Mouse (Mus musculus): ENCODE data around the gene Kif4. TPM values are rescaled to one million over a fixed set of nuclear protein-coding genes. Genes with fewer than 3 reads are reported as not detected.

Kif4 gene
- 21.1 and 22.0 TPM in 2 replicates for polyA plus RNA-seq (2015; fragmentation: Nextera tagmentation; extraction: Ambion mirVana)

- Histone ChIP-seq H3K27ac (replicated peaks) (peak within 1 kb of the TSS; percentile 83), H3K4me1 (peaks cover 9% of the 10 kb centered on the region), H3K4me3 (peak within 1 kb of the TSS; percentile 71), H3K9me3 (no peaks in the 10 kb centered on the region), H3K4me2 (peak within 1 kb of the TSS; percentile 77), H3K9ac (peak within 1 kb of the TSS; percentile 87), H3K36me3 (peaks cover 24% of the 10 kb centered on the region), H3K27me3 (replicated peaks) (0 out of 2 replicates have a peak, but pooled peaks cover 3% of the 10 kb centered on the region)
- 15% methylated on average over 3 of the region's 3 CpGs for WGBS
- ATAC-seq (ENCODE audit: extremely low read depth, insufficient number of reproducible peaks, low FRiP score, low TSS enrichment): no peak
These were observed at the start of gene Kif4 for GRCm38 (mm10) chrX:100625546-100625801. TSS of gene Kif4 (plus strand) at chrX:100625737.

GRCm38 (mm10) chrX:100594791-100595190, 30.7 kb upstream of the Kif4 start, which contains the start of gene P2ry4:
TSS of gene P2ry4 (minus strand) at chrX:100594869.
- H3K9ac ChIP-seq: no peak within 1 kb of the TSS
- no peak within 1 kb of the TSS for H3K4me3 ChIP-seq
- 43% methylated on average over 4 of the region's 4 CpGs for WGBS
- H3K36me3 ChIP-seq: no peaks in the 10 kb centered on the region
- no peak within 1 kb of the TSS for H3K27ac ChIP-seq (replicated peaks)
- no peaks in the 10 kb centered on the region for H3K4me1 ChIP-seq
- no peak for ATAC-seq (ENCODE audit: extremely low read depth, insufficient number of reproducible peaks, low FRiP score, low TSS enrichment)
- no peak within 1 kb of the TSS for H3K4me2 ChIP-seq
- no peaks in the 10 kb centered on the region for H3K9me3 ChIP-seq
- H3K27me3 ChIP-seq (replicated peaks): peaks cover 30% of the 10 kb centered on the region

- H3K27me3 ChIP-seq (replicated peaks): peaks cover 31% of the 10 kb centered on the region
- H3K9ac ChIP-seq: no peak overlapping the region
- ATAC-seq (ENCODE audit: extremely low read depth, insufficient number of reproducible peaks, low FRiP score, low TSS enrichment): no peak
- 22% methylated on average over 5 of the region's 5 CpGs for WGBS
- H3K4me1 ChIP-seq: peaks cover 2% of the 10 kb centered on the region; the same call in 1 of the 2 replicates
- no peak overlapping the region for H3K4me2 ChIP-seq
- H3K27ac ChIP-seq (replicated peaks): no peak overlapping the region
- H3K36me3 ChIP-seq: no peaks in the 10 kb centered on the region
- H3K4me3 ChIP-seq: no peak overlapping the region
- H3K9me3 ChIP-seq: no peaks in the 10 kb centered on the region
These were observed 28.1 kb upstream of the Kif4 start for GRCm38 (mm10) chrX:100597439-100597838.

- ATAC-seq (ENCODE audit: extremely low read depth, insufficient number of reproducible peaks, low FRiP score, low TSS enrichment): no peak
- WGBS: 58% methylated on average over 4 of the region's 4 CpGs
These were observed 25.8 kb upstream of the Kif4 start for GRCm38 (mm10) chrX:100599755-100600154.

GRCm38 (mm10) chrX:100605314-100605713, 20.2 kb upstream of the Kif4 start, which contains the start of gene Arr3:
TSS of gene Arr3 (plus strand) at chrX:100605497.
- no peak for ATAC-seq (ENCODE audit: extremely low read depth, insufficient number of reproducible peaks, low FRiP score, low TSS enrichment)
- H3K4me3 ChIP-seq: no peak within 1 kb of the TSS
- 46% methylated on average over 1 of the region's 1 CpGs for WGBS
- peaks cover 12% of the 10 kb centered on the region; the same call in 1 of the 2 replicates for H3K27me3 ChIP-seq (replicated peaks)
- H3K4me1 ChIP-seq: peaks cover 2% of the 10 kb centered on the region; the same call in 1 of the 2 replicates
- H3K9me3 ChIP-seq: no peaks in the 10 kb centered on the region
- H3K4me2 ChIP-seq: no peak within 1 kb of the TSS
- H3K9ac ChIP-seq: no peak within 1 kb of the TSS
- H3K27ac ChIP-seq (replicated peaks): 0 out of 2 replicates have a peak within 1 kb of the TSS, but pooled peaks have one; percentile 28
- H3K36me3 ChIP-seq: no peaks in the 10 kb centered on the region

More at GRCm38 (mm10) chrX:100599755-100600154, 25.8 kb upstream of the Kif4 start:
- H3K27me3 ChIP-seq (replicated peaks): peaks cover 21% of the 10 kb centered on the region; the same call in 1 of the 2 replicates
- H3K27ac ChIP-seq (replicated peaks): no peak overlapping the region
- no peak overlapping the region for H3K4me2 ChIP-seq
- no peak overlapping the region for H3K4me3 ChIP-seq
- no peaks in the 10 kb centered on the region for H3K36me3 ChIP-seq
- H3K4me1 ChIP-seq: peaks cover 2% of the 10 kb centered on the region; the same call in 1 of the 2 replicates
- H3K9me3 ChIP-seq: no peaks in the 10 kb centered on the region
- H3K9ac ChIP-seq: no peak overlapping the region

GRCm38 (mm10) chrX:100618488-100618887, 7.0 kb upstream of the Kif4 start:
- H3K9me3 ChIP-seq: no peaks in the 10 kb centered on the region
- H3K4me1 ChIP-seq: no peaks in the 10 kb centered on the region
- ATAC-seq (ENCODE audit: extremely low read depth, insufficient number of reproducible peaks, low FRiP score, low TSS enrichment): no peak

GRCm38 (mm10) chrX:100621366-100621765, 4.2 kb upstream of the Kif4 start:
- Histone ChIP-seq H3K4me1 (peaks cover 5% of the 10 kb centered on the region), H3K9ac (no peak overlapping the region), H3K36me3 (peaks cover 24% of the 10 kb centered on the region), H3K27me3 (replicated peaks) (peaks cover 15% of the 10 kb centered on the region; the same call in 1 of the 2 replicates), H3K27ac (replicated peaks) (no peak overlapping the region), H3K4me3 (no peak overlapping the region), H3K4me2 (no peak overlapping the region), H3K9me3 (no peaks in the 10 kb centered on the region)
- WGBS: 78% methylated on average over 2 of the region's 2 CpGs
- no peak for ATAC-seq (ENCODE audit: extremely low read depth, insufficient number of reproducible peaks, low FRiP score, low TSS enrichment)

More at GRCm38 (mm10) chrX:100618488-100618887, 7.0 kb upstream of the Kif4 start:
- WGBS: 41% methylated on average over 3 of the region's 3 CpGs
- Histone ChIP-seq H3K9ac (no peak overlapping the region), H3K36me3 (peaks cover 16% of the 10 kb centered on the region), H3K4me2 (no peak overlapping the region), H3K27ac (replicated peaks) (no peak overlapping the region), H3K27me3 (replicated peaks) (peaks cover 12% of the 10 kb centered on the region; the same call in 1 of the 2 replicates), H3K4me3 (no peak overlapping the region)

GRCm38 (mm10) chrX:100624242-100624641, 1.3 kb upstream of the Kif4 start:
- Histone ChIP-seq H3K9ac (no peak overlapping the region), H3K9me3 (no peaks in the 10 kb centered on the region), H3K36me3 (peaks cover 24% of the 10 kb centered on the region), H3K27me3 (replicated peaks) (0 out of 2 replicates have a peak, but pooled peaks cover 3% of the 10 kb centered on the region), H3K4me3 (no peak overlapping the region), H3K27ac (replicated peaks) (no peak overlapping the region), H3K4me2 (no peak overlapping the region), H3K4me1 (peaks cover 9% of the 10 kb centered on the region)
- no peak for ATAC-seq (ENCODE audit: extremely low read depth, insufficient number of reproducible peaks, low FRiP score, low TSS enrichment)
- WGBS: 73% methylated on average over 4 of the region's 4 CpGs

GRCm38 (mm10) chrX:100625146-100625545, 391 bp upstream of the Kif4 start:
- Histone ChIP-seq H3K9me3 (no peaks in the 10 kb centered on the region), H3K9ac (peak overlapping the region; percentile 82), H3K4me2 (peak overlapping the region; percentile 77), H3K4me1 (peaks cover 9% of the 10 kb centered on the region), H3K27me3 (replicated peaks) (0 out of 2 replicates have a peak, but pooled peaks cover 3% of the 10 kb centered on the region), H3K36me3 (peaks cover 24% of the 10 kb centered on the region), H3K4me3 (peak overlapping the region; percentile 71), H3K27ac (replicated peaks) (no peak overlapping the region)
- no peak for ATAC-seq (ENCODE audit: extremely low read depth, insufficient number of reproducible peaks, low FRiP score, low TSS enrichment)
- WGBS: 34% methylated on average over 7 of the region's 7 CpGs

GRCm38 (mm10) chrX:100625802-100626793, 561 bp downstream of the Kif4 start, which contains the start of gene Pdzd11:
TSS of gene Pdzd11 (minus strand) at chrX:100626568.
- 10% methylated on average over 60 of the region's 62 CpGs for WGBS
- peak within 1 kb of the TSS; percentile 83 for H3K27ac ChIP-seq (replicated peaks)
- H3K4me2 ChIP-seq: peak within 1 kb of the TSS; percentile 77

GRCm38 (mm10) chrX:100629076-100629475, 3.5 kb downstream of the Kif4 start:
- no peak overlapping the region for H3K27ac ChIP-seq (replicated peaks)
- H3K9me3 ChIP-seq: no peaks in the 10 kb centered on the region
- 0 out of 2 replicates have a peak, but pooled peaks cover 3% of the 10 kb centered on the region for H3K27me3 ChIP-seq (replicated peaks)
- H3K4me1 ChIP-seq: peaks cover 9% of the 10 kb centered on the region
- H3K36me3 ChIP-seq: peaks cover 10% of the 10 kb centered on the region; the same call in 1 of the 2 replicates
- 85% methylated on average over 2 of the region's 2 CpGs for WGBS
- no peak overlapping the region for H3K9ac ChIP-seq
- ATAC-seq (ENCODE audit: extremely low read depth, insufficient number of reproducible peaks, low FRiP score, low TSS enrichment): no peak
- H3K4me2 ChIP-seq: no peak overlapping the region
- H3K4me3 ChIP-seq: no peak overlapping the region

More at GRCm38 (mm10) chrX:100625802-100626793, 561 bp downstream of the Kif4 start, which contains the start of gene Pdzd11:
- Histone ChIP-seq H3K4me3 (peak within 1 kb of the TSS; percentile 71), H3K27me3 (replicated peaks) (0 out of 2 replicates have a peak, but pooled peaks cover 3% of the 10 kb centered on the region), H3K9me3 (no peaks in the 10 kb centered on the region), H3K36me3 (peaks cover 24% of the 10 kb centered on the region), H3K9ac (peak within 1 kb of the TSS; percentile 87), H3K4me1 (peaks cover 9% of the 10 kb centered on the region)
- peak; percentile 94 for ATAC-seq (ENCODE audit: extremely low read depth, insufficient number of reproducible peaks, low FRiP score, low TSS enrichment)
